Mouse (Mus musculus) G1E (cell line): ENCODE measurements around the gene Golt1b.

Experiments
- CTCF ChIP-seq: IDR thresholded peaks from 2 replicates; pipeline ENCODE4 v1.5.1; 2012; ENCODE audit warnings: low read depth, low read length, inconsistent platforms, mixed read lengths
- GATA1 ChIP-seq: IDR thresholded peaks from 2 replicates; pipeline ENCODE4 v1.6.1; 2012; ENCODE audit warnings: borderline replicate concordance, low read length, inconsistent platforms, mixed read lengths
- POLR2AphosphoS5 ChIP-seq: IDR thresholded peaks from 2 replicates; pipeline ENCODE4 v1.6.1; 2012; ENCODE audit warnings: low read depth, low read length, inconsistent platforms; ENCODE audit not compliant: insufficient replicate concordance
- TAL1 ChIP-seq: conservative IDR thresholded peaks from 2 replicates; pipeline ENCODE4 v1.6.1; 2012; ENCODE audit warnings: low read depth, low read length, inconsistent platforms, mixed read lengths

DNA sequence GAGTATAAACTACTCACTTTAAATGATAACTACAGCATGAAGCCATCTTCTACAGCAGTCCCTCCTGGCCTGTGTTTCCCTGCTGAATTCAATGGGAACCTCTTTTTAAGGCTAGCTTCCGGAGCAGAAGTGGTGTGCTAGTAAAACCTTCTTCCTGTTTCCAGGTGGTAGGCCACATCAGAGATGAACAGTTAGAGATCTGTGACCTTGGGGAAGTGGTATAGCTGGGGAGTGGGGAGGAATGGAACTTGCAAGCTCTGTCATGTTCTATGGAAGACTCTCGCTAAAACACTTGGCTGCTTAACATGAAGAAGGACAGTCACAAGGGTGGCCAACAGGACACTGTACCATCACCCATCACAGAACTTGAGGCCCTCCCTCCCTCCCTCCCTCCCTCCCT lies 66.3 kb downstream of the Golt1b start:
- TF ChIP-seq CTCF (no peak), GATA1 (no peak), POLR2AphosphoS5 (no peak), TAL1 (no peak)
